Mouse (Mus musculus) midbrain, embryonic 15.5 days (tissue): ENCODE results near the gene Rpa1. TPM values are rescaled to one million over a fixed set of nuclear protein-coding genes. Genes with fewer than 3 reads are reported as not detected.

Experiments used
- ATAC-seq: fragments of 200-750 bp; cut with Nextera tagmentation; replicated peaks from 2 replicates; pipeline ENCODE4 v1.8.0; 2017; ENCODE audit warnings: moderate TSS enrichment
- H3K27ac ChIP-seq: fragments of 300-500 bp; sonication (generic); 2 replicates; pipeline ENCODE4 v1.5.1; 2015; ENCODE audit warnings: mild to moderate bottlenecking, inconsistent platforms
- H3K27me3 ChIP-seq: fragments of 300-500 bp; sonication (generic); replicated peaks from 2 replicates; pipeline ENCODE4 v1.6.1; 2015; ENCODE audit warnings: inconsistent platforms
- H3K36me3 ChIP-seq: fragments of 300-500 bp; sonication (generic); replicated peaks from 2 replicates; pipeline ENCODE4 v1.6.1; 2015; ENCODE audit warnings: inconsistent platforms
- H3K4me1 ChIP-seq: fragments of 300-500 bp; sonication (generic); 2 replicates; pipeline ENCODE4 v1.6.1; 2015; ENCODE audit warnings: inconsistent platforms
- H3K4me2 ChIP-seq: fragments of 300-500 bp; sonication (generic); 2 replicates; pipeline ENCODE4 v1.6.1; 2015; ENCODE audit warnings: inconsistent platforms, mild to moderate bottlenecking, moderate library complexity
- H3K4me3 ChIP-seq: fragments of 300-500 bp; sonication (generic); 2 replicates; pipeline ENCODE4 v1.5.1; 2015; ENCODE audit warnings: mild to moderate bottlenecking, inconsistent platforms
- H3K9ac ChIP-seq: fragments of 300-500 bp; sonication (generic); 2 replicates; pipeline ENCODE4 v1.6.1; 2015; ENCODE audit warnings: mild to moderate bottlenecking, inconsistent platforms
- H3K9me3 ChIP-seq: fragments of 300-500 bp; sonication (generic); 2 replicates; pipeline ENCODE4 v1.6.1; 2016; ENCODE audit warnings: inconsistent platforms
- WGBS: fragments of 180-500 bp; shearing (Covaris S2); methylation state at CpG from one replicate; pipeline ENCODE4 v1.1.7; 2015; ENCODE audit warnings: mixed read lengths; 5-methylcytosine and 5-hydroxymethylcytosine counted together
- polyA plus RNA-seq: library from polyadenylated mRNA; unstranded; fragments of >200 nt; fragmentation: Nextera tagmentation; extraction: Ambion mirVana; gene quantifications from 2 replicates; pipeline ENCODE4 v1.2.1, GENCODE M21; 2015

Rpa1 gene
- polyA plus RNA-seq, 1 experiment from 2014 or later = 49.6 TPM

GRCm38 (mm10) chr11:75344163-75344562 lies 4.0 kb downstream of the Rpa1 start:
- peaks cover 4% of the 10 kb centered on the region; the same call in 1 of the 2 replicates for H3K36me3 ChIP-seq
- no peak overlapping the region for H3K4me2 ChIP-seq
- H3K9ac ChIP-seq = no peak overlapping the region
- WGBS = 71% methylated on average over 2 of the region's 2 CpGs
- no peaks in the 10 kb centered on the region for H3K27me3 ChIP-seq
- no peak overlapping the region for H3K27ac ChIP-seq
- H3K4me3 ChIP-seq = no peak overlapping the region
- no peak for ATAC-seq
- H3K9me3 ChIP-seq = no peaks in the 10 kb centered on the region
- peaks cover 18% of the 10 kb centered on the region for H3K4me1 ChIP-seq

- peaks cover 6% of the 10 kb centered on the region; the same call in 1 of the 2 replicates for H3K36me3 ChIP-seq
- H3K27ac ChIP-seq = no peak overlapping the region
- no peak overlapping the region for H3K4me2 ChIP-seq
- no peak for ATAC-seq
- H3K4me3 ChIP-seq = no peak overlapping the region
- H3K9ac ChIP-seq = no peak overlapping the region
- WGBS = 91% methylated on average over 2 of the region's 2 CpGs
- H3K9me3 ChIP-seq = no peaks in the 10 kb centered on the region
- no peaks in the 10 kb centered on the region for H3K27me3 ChIP-seq
- peaks cover 11% of the 10 kb centered on the region for H3K4me1 ChIP-seq
Observed at GRCm38 (mm10) chr11:75343096-75343495, 5.0 kb downstream of the Rpa1 start.

- H3K4me1 ChIP-seq = no peaks in the 10 kb centered on the region
- H3K9me3 ChIP-seq = no peaks in the 10 kb centered on the region
- no peaks in the 10 kb centered on the region for H3K27me3 ChIP-seq
- H3K27ac ChIP-seq = no peak overlapping the region
- H3K4me3 ChIP-seq = no peak overlapping the region
- 71% methylated on average over 12 of the region's 12 CpGs for WGBS
- no peak overlapping the region for H3K9ac ChIP-seq
- ATAC-seq = no peak
- peaks cover 6% of the 10 kb centered on the region; the same call in 1 of the 2 replicates for H3K36me3 ChIP-seq
- no peak overlapping the region for H3K4me2 ChIP-seq
Observed at GRCm38 (mm10) chr11:75340698-75341345, 7.3 kb downstream of the Rpa1 start.

- WGBS = 91% methylated on average over 14 of the region's 14 CpGs
- Histone ChIP-seq H3K4me2 (no peak overlapping the region), H3K27ac (no peak overlapping the region), H3K27me3 (no peaks in the 10 kb centered on the region), H3K9ac (no peak overlapping the region), H3K9me3 (no peaks in the 10 kb centered on the region), H3K4me3 (no peak overlapping the region), H3K36me3 (peaks cover 6% of the 10 kb centered on the region; the same call in 1 of the 2 replicates), H3K4me1 (no peaks in the 10 kb centered on the region)
- ATAC-seq = no peak
Observed at GRCm38 (mm10) chr11:75340076-75340475, 8.0 kb downstream of the Rpa1 start.

GRCm38 (mm10) chr11:75337246-75337645 lies 10.9 kb downstream of the Rpa1 start:
- H3K36me3 ChIP-seq = peaks cover 6% of the 10 kb centered on the region; the same call in 1 of the 2 replicates
- H3K27ac ChIP-seq = no peak overlapping the region
- no peaks in the 10 kb centered on the region for H3K4me1 ChIP-seq
- no peak overlapping the region for H3K4me2 ChIP-seq
- no peak for ATAC-seq
- no peaks in the 10 kb centered on the region for H3K27me3 ChIP-seq
- no peaks in the 10 kb centered on the region for H3K9me3 ChIP-seq
- H3K4me3 ChIP-seq = no peak overlapping the region
- WGBS = 92% methylated on average over 7 of the region's 7 CpGs
- no peak overlapping the region for H3K9ac ChIP-seq

- H3K4me2 ChIP-seq = no peak overlapping the region
- no peaks in the 10 kb centered on the region for H3K9me3 ChIP-seq
- no peak overlapping the region for H3K9ac ChIP-seq
- no peak overlapping the region for H3K27ac ChIP-seq
- ATAC-seq = no peak
- no peaks in the 10 kb centered on the region for H3K27me3 ChIP-seq
- H3K36me3 ChIP-seq = peaks cover 6% of the 10 kb centered on the region; the same call in 1 of the 2 replicates
- WGBS = 83% methylated on average over 8 of the region's 8 CpGs
- no peak overlapping the region for H3K4me3 ChIP-seq
- H3K4me1 ChIP-seq = no peaks in the 10 kb centered on the region
Observed at GRCm38 (mm10) chr11:75336676-75337075, 11.4 kb downstream of the Rpa1 start.

GRCm38 (mm10) chr11:75325969-75326311 lies 22.2 kb downstream of the Rpa1 start:
- WGBS = 92% methylated on average over 7 of the region's 7 CpGs
- Histone ChIP-seq H3K4me2 (no peak overlapping the region), H3K27ac (no peak overlapping the region), H3K9ac (no peak overlapping the region), H3K27me3 (no peaks in the 10 kb centered on the region), H3K4me1 (peaks cover 3% of the 10 kb centered on the region; the same call in 1 of the 2 replicates), H3K4me3 (no peak overlapping the region), H3K36me3 (peaks cover 3% of the 10 kb centered on the region; the same call in 1 of the 2 replicates), H3K9me3 (no peaks in the 10 kb centered on the region)
- no peak for ATAC-seq

- Histone ChIP-seq H3K4me2 (no peak overlapping the region), H3K9me3 (no peaks in the 10 kb centered on the region), H3K4me1 (peaks cover 3% of the 10 kb centered on the region; the same call in 1 of the 2 replicates), H3K36me3 (0 out of 2 replicates have a peak, but pooled peaks cover 2% of the 10 kb centered on the region), H3K9ac (no peak overlapping the region), H3K27me3 (no peaks in the 10 kb centered on the region), H3K4me3 (no peak overlapping the region), H3K27ac (no peak overlapping the region)
- no peak for ATAC-seq
- WGBS = 82% methylated on average over 16 of the region's 16 CpGs
Observed at GRCm38 (mm10) chr11:75325116-75325968, 22.8 kb downstream of the Rpa1 start.

- Histone ChIP-seq H3K27me3 (no peaks in the 10 kb centered on the region), H3K4me3 (no peak overlapping the region), H3K36me3 (0 out of 2 replicates have a peak, but pooled peaks cover 2% of the 10 kb centered on the region), H3K9me3 (no peaks in the 10 kb centered on the region), H3K9ac (no peak overlapping the region), H3K27ac (no peak overlapping the region), H3K4me1 (peaks cover 11% of the 10 kb centered on the region), H3K4me2 (no peak overlapping the region)
- WGBS = 97% methylated on average over 2 of the region's 2 CpGs
- ATAC-seq = no peak
Observed at GRCm38 (mm10) chr11:75324433-75324832, 23.7 kb downstream of the Rpa1 start.

- H3K36me3 ChIP-seq = 0 out of 2 replicates have a peak, but pooled peaks cover 2% of the 10 kb centered on the region
- no peak overlapping the region for H3K27ac ChIP-seq
- H3K4me3 ChIP-seq = no peak overlapping the region
- WGBS = 79% methylated on average over 8 of the region's 8 CpGs
- no peak overlapping the region for H3K9ac ChIP-seq
- H3K27me3 ChIP-seq = no peaks in the 10 kb centered on the region
- ATAC-seq = no peak
- H3K4me1 ChIP-seq = peaks cover 22% of the 10 kb centered on the region
- H3K9me3 ChIP-seq = no peaks in the 10 kb centered on the region
- H3K4me2 ChIP-seq = no peak overlapping the region
Observed at GRCm38 (mm10) chr11:75323326-75323737, 24.8 kb downstream of the Rpa1 start.

- 59% methylated on average over 5 of the region's 5 CpGs for WGBS
- H3K27me3 ChIP-seq = no peaks in the 10 kb centered on the region
- peaks cover 25% of the 10 kb centered on the region for H3K4me1 ChIP-seq
- H3K4me3 ChIP-seq = no peak overlapping the region
- H3K9ac ChIP-seq = no peak overlapping the region
- peak overlapping the region; percentile 73 for H3K27ac ChIP-seq
- peak overlapping the region; percentile 3; the same call in 1 of the 2 replicates for H3K4me2 ChIP-seq
- no peaks in the 10 kb centered on the region for H3K9me3 ChIP-seq
- no peaks in the 10 kb centered on the region for H3K36me3 ChIP-seq
- no peak for ATAC-seq
Observed at GRCm38 (mm10) chr11:75319246-75319645, 28.9 kb downstream of the Rpa1 start.

GRCm38 (mm10) chr11:75318351-75319221 lies 29.5 kb downstream of the Rpa1 start:
- peak; percentile 66; the same call in 1 of the 2 replicates for ATAC-seq
- H3K4me3 ChIP-seq = no peak overlapping the region
- 41% methylated on average over 14 of the region's 14 CpGs for WGBS
- H3K4me1 ChIP-seq = peaks cover 25% of the 10 kb centered on the region
- H3K9me3 ChIP-seq = no peaks in the 10 kb centered on the region
- peak overlapping the region; percentile 73 for H3K27ac ChIP-seq
- H3K36me3 ChIP-seq = no peaks in the 10 kb centered on the region
- H3K4me2 ChIP-seq = peak overlapping the region; percentile 3
- H3K9ac ChIP-seq = no peak overlapping the region
- H3K27me3 ChIP-seq = no peaks in the 10 kb centered on the region
